Mouse (Mus musculus): Measurements from ENCODE around the gene Iqcn.

Iqcn gene

DNA sequence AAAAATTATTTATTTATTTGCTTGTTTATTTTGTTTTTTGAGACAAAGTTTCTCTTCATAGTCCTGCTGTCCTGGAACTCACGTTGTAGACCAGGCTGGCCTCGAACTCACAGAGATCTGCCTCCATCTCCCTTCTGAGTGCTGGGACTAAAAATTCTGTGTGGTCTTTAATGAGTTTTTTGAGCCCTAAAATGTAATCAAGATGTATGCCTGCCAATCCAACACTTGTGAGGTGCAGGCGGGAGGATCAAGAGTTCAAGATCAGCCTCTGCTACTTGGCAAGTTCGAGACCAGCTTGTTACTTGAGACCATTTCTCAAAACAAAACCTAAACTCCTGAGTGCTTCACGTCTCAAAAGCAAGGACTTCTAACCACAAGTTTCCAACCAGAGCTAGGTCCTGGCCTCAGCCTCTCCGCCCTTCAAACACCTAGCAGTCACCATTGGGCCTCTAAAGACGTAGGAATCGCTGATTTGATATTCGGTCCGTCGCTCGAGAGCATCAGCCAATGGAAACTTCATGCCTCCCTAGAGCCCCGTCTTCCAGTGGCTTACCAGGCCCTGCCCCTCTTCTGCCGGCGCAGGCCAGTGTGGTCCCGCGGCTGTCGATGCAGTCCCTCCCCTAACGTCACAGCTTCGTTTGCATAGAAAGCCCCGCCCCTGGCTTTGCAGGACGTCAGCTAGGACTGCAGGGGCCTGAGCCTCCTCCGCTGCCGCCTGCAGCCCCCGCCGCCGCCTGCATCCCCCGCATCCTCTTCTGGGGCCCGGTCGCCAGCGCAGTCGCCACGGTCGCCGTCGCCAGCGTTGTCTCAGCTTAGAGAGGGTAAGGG is 51.0 kb downstream of the Iqcn start, which contains the start of gene Rab3a:
Gene Rab3a (plus strand): TSS at position 637 of the 828 bp plus-strand sequence.
- peak; percentile 98 to 99 for DNase-seq (ENCODE audit: low spot score in 2 of 2)

GRCm38 (mm10) chr8:70754871-70755660 is 51.8 kb downstream of the Iqcn start:
- DNase-seq (ENCODE audit: low spot score in 2 of 2), result peak; percentile 90

DNA sequence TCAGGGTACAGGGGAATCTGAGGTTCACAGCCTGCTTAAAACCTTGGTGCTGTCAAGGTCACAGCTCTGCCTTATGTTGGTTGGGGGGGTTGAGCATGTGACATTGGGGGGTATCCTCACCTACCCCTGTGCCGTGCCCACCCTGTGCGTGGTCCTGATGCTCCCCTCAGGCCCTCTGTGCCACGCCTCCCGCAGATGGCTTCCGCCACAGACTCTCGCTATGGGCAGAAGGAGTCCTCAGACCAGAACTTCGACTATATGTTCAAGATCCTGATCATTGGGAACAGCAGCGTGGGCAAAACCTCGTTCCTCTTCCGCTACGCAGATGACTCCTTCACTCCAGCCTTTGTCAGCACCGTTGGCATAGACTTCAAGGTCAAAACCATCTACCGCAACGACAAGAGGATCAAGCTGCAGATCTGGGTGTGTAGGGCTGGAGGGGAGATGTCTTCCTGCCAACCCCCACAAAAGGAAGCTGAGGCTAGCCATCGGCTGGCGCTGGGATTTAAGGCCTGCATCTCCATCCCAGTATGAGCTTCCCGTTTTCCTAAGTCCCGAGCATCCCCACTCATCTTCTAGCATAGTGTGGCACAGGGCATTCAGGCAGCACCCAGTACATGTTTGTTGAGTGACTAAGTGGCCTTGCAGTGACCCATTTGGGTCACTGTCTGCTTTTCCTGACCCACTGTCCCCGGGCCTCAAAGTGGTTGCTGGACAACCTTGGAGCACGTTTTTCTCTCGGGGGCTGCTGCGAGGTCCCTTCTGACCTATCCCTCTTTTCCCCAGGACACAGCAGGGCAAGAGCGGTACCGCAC is 52.6 kb downstream of the Iqcn start:
- peak; percentile 44 to 50 for DNase-seq (ENCODE audit: low spot score in 2 of 2)

DNA sequence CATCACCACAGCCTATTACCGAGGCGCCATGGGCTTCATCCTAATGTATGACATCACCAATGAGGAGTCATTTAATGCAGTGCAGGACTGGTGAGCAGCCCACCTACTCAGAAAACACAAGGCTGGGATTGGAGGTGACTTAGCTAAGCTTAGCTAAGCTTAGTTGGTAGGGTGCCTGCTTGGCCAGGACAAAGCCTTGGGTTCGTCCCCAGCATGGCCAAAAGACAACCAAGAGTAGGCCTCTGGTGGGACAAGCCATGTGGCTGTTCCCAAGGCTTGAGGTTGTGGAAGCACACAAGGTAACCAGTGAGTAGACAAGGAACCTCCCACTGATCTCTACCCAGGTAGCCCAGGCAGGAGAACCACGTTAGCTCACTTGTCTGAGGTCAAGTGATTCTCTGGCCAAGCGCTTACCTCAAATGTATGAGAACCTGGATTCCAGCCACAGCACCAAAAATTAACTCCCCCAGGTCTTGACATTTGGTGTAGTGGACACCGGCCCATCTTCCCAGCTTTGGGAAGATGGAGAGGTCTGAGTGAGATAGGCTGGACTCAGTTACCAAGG is 53.3 kb downstream of the Iqcn start:
- DNase-seq (ENCODE audit: low spot score in 2 of 2), result peak in 1 of 2 experiments; percentile 31

- DNase-seq (ENCODE audit: low spot score in 2 of 2), result peak; percentile 64 to 70
Observed at GRCm38 (mm10) chr8:70757523-70758307, 54.5 kb downstream of the Iqcn start.

DNA sequence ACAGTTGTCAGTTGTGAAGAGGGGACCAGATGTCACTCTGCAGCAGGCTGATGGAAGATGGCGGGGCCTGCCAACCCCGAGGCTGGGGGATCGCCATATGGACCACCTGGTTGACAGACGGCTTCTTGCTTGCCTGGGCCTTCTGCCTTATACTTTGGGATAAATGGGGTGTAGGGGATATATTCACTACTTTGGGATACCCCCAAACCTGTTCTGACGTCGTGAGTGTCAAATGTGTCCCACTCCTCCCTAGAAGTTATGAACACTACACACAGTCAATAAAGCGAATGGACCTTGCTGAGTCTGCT is 55.0 kb downstream of the Iqcn start:
- DNase-seq (ENCODE audit: low spot score in 2 of 2), result peak; percentile 49 to 56

- DNase-seq (ENCODE audit: low spot score in 2 of 2), result peak; percentile 61 to 67
Observed at GRCm38 (mm10) chr8:70758616-70759561, 55.6 kb downstream of the Iqcn start.

GRCm38 (mm10) chr8:70760350-70760749 is 57.1 kb downstream of the Iqcn start:
- DNase-seq (ENCODE audit: low spot score in 2 of 2), result peak in 1 of 2 experiments; percentile 75

GRCm38 (mm10) chr8:70760775-70761406 is 57.6 kb downstream of the Iqcn start, which contains the start of gene Mpv17l2:
Gene Mpv17l2, minus strand, starts transcription at chr8:70760946.
- DNase-seq (ENCODE audit: low spot score in 2 of 2), result peak; percentile 99

DNA sequence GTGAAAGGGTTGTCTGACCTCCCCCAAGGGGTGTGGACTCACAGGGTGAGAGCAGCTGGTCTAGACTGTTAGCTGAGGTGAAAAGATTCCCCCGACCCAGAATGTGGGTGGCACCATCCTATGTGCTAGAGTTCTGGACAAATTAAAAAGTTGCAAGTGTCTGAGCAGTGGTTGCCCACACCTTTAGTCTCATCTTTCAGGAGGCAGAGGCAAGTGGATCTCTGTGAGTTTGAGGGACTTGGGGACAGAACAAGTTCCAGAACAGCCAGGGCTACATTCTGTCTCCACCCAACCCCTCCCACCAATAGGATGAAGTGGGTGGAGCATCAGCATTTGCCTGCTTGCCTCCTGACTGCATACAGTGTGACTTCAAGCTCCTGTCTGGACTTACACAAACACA is 58.9 kb downstream of the Iqcn start:
- DNase-seq (ENCODE audit: low spot score in 2 of 2), result no peak

DNA sequence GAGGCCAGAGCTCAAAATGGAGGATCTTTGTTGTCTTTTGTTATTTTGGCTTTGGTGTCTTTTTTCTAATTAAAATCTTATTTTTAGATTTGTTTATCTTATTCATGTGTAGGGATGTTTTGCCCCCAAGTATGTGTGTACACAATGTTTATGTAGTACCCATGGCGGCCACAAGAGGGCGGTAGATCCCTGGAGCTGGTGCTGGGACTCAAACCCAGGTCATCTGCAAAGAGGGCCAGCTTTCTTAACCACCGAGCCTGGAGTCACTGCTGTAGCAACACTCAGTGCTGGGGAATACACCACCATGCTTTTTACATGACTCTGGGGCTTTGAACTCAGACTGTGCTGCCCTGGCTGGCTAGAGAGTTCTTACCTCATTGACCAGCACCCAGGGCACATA is 60.1 kb downstream of the Iqcn start:
- no peak for DNase-seq (ENCODE audit: low spot score in 2 of 2)

GRCm38 (mm10) chr8:70764026-70764425 is 60.8 kb downstream of the Iqcn start:
- no peak for DNase-seq (ENCODE audit: low spot score in 2 of 2)

GRCm38 (mm10) chr8:70764676-70765075 is 61.4 kb downstream of the Iqcn start:
- DNase-seq (ENCODE audit: low spot score in 2 of 2), result peak in 1 of 2 experiments; percentile 48

- no peak for DNase-seq (ENCODE audit: low spot score in 2 of 2)
Observed at GRCm38 (mm10) chr8:70765329-70765728, 62.1 kb downstream of the Iqcn start.

DNA sequence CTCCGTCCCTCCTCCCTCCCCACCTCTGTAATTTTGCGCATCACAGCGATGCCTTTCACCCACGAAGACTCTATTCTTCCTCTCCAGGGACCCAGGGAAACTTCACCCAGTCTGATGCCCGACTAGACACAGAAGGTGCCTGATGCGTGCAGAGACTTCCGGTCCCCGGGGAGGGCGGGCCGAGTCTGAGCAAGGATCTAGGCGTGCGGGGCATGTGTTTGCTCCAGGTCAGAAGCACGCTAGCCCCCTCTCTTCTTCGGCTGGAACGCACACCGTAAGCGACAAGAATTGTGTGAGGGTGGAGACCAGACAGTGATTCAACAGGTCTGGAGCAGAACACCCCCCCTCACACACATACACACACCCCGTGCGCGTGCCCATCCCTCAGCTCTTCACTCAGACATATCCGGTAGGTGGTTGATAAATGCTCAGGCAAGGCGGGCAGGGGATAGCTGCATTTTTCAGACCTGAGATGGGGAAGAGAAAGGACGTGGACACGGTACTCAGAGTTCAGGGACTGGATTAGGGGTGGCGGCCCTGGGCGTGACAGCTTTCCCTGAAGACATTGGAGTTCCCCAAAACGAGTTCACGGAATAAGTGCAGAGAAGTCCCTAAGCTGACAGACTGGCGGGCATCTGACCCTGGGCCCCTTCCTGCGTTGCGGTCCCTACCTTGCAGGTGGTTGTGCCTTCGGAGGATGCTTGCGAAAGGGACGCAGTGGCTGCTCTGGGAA is 62.7 kb downstream of the Iqcn start:
- peak in 1 of 2 experiments; percentile 58 for DNase-seq (ENCODE audit: low spot score in 2 of 2)

- peak in 1 of 2 experiments; percentile 58 for DNase-seq (ENCODE audit: low spot score in 2 of 2)
Observed at GRCm38 (mm10) chr8:70766571-70767440, 63.5 kb downstream of the Iqcn start.

All from right cerebral cortex, postnatal 10 days (tissue).